Mouse (Mus musculus): ENCODE results near the gene Kncn. TPM values are rescaled to one million over a fixed set of nuclear protein-coding genes. Genes with fewer than 3 reads are reported as not detected.

Gene Kncn
- polyA plus RNA-seq (2015; fragmentation: Nextera tagmentation; extraction: Ambion mirVana), result not detected in 2 replicates

- H3K4me2 ChIP-seq, result no peak within 1 kb of the TSS
- H3K4me1 ChIP-seq, result no peaks in the 10 kb centered on the region
- H3K9ac ChIP-seq, result no peak within 1 kb of the TSS
- 79% methylated on average over 6 of the region's 6 CpGs for WGBS
- no peak within 1 kb of the TSS for H3K4me3 ChIP-seq
- H3K27me3 ChIP-seq, result peaks cover 14% of the 10 kb centered on the region; the same call in 1 of the 2 replicates
- no peaks in the 10 kb centered on the region for H3K36me3 ChIP-seq
- no peak within 1 kb of the TSS for H3K27ac ChIP-seq
- no peaks in the 10 kb centered on the region for H3K9me3 ChIP-seq
- no peak for ATAC-seq (ENCODE audit: insufficient number of reproducible peaks, insufficient read depth, low FRiP score, low TSS enrichment, low read depth)
Observed at GRCm38 (mm10) chr4:115884022-115884421, at the start of gene Kncn. Gene Kncn, plus strand, starts transcription at chr4:115884400.

DNA sequence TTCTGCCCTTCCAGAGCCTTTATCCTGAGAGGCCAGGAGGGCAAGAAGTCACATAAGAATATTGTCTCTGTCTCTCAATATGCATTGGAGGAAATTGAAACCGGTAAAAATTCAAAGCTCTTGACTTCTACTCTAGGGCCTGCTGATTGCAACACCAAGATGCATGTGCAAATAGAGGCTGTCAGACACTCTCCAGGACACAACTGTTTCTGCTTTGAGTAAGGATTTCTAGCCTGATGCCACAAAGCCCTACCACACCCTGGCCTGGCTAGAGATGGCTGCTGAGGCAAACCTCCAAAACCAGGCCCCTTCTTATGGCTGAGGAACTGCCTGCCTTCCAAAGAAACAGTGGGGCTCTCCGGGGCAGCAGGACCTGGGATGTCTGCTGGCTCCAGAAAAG, 48.6 kb upstream of the Kncn start:
- no peak overlapping the region for H3K9ac ChIP-seq
- no peak overlapping the region for H3K4me3 ChIP-seq
- no peak overlapping the region for H3K4me2 ChIP-seq
- 81% methylated on average over 2 of the region's 2 CpGs for WGBS
- peaks cover 34% of the 10 kb centered on the region for H3K36me3 ChIP-seq
- no peak overlapping the region for H3K27ac ChIP-seq
- no peaks in the 10 kb centered on the region for H3K9me3 ChIP-seq
- peaks cover 8% of the 10 kb centered on the region for H3K4me1 ChIP-seq
- 0 out of 2 replicates have a peak, but pooled peaks cover 3% of the 10 kb centered on the region for H3K27me3 ChIP-seq
- no peak for ATAC-seq (ENCODE audit: insufficient number of reproducible peaks, insufficient read depth, low FRiP score, low TSS enrichment, low read depth)

DNA sequence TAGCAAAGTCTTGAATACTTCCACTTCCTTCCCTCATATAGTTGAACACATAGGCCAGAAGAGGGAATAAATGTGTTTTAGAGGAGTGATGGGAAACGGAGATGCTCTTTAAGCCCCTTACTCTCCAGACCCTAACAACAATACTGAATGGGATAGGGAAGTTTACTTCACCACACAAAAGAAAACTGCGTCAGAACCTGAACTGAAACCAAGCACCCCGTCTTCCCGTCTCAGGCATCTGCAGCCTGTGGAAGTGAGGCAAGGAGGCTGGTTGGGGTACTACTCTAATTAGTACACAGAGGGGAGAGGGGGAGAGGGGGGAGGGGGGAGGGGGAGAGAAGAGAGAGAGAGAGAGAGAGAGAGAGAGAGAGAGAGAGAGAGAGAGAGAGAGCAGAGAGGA, 46.0 kb upstream of the Kncn start:
- Histone ChIP-seq H3K4me3 (peak overlapping the region; percentile 71), H3K36me3 (peaks cover 16% of the 10 kb centered on the region), H3K9me3 (no peaks in the 10 kb centered on the region), H3K9ac (no peak overlapping the region), H3K27ac (no peak overlapping the region), H3K27me3 (0 out of 2 replicates have a peak, but pooled peaks cover 3% of the 10 kb centered on the region), H3K4me1 (peaks cover 8% of the 10 kb centered on the region), H3K4me2 (peak overlapping the region; percentile 72)
- no peak for ATAC-seq (ENCODE audit: insufficient number of reproducible peaks, insufficient read depth, low FRiP score, low TSS enrichment, low read depth)
- 75% methylated on average over 4 of the region's 4 CpGs for WGBS

DNA sequence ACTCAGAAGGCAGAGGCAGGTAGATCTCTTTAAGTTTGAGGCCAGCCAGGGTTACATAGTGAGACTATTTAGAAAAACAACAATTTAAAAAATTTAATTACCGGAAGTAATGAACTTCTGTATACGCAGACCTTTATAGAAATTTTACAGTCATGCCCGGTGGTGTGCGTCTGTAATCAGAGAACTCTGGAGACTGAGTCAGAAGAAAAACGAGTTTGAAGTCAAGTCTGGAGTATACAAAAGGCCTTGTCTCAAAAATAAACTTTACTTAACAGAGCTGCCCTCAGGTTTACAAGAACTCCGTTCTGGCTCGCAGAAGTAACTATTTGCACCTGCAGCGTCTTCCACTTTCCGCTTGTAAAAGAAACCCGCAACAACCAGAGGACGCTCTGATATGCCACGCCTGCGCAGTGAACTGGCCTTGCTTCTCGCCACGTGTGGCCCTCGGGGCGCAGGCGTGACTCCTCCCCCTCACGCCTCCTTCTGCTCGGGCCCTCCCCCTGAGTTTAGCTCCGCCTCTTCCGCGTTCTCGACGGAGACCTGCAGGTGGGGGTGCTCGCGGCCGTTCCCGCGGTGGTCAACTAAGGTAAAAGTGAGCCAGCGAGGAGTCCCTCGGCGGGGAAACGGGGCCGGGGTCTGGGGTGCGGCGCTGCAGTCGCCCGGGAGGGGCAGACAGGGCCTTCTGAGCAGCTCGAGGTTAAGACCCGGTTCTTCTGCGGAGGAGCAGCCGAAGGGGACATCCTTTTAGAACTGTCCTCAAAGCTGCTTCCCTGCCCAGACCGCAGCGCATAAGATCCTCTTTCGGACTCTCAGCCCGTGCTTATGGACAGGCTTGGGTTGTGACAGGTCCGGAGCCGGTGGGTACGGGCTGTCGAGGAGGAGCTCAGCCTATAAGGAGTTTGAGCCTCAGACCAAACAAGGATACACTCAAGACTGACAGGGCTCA, 45.2 kb upstream of the Kncn start, which contains the start of gene Mknk1:
Gene Mknk1, plus strand, starts transcription at position 503 of the 946 bp plus-strand sequence.
- H3K36me3 ChIP-seq, result peaks cover 11% of the 10 kb centered on the region
- peak within 1 kb of the TSS; percentile 80 for H3K9ac ChIP-seq
- peak; percentile 89 for ATAC-seq (ENCODE audit: insufficient number of reproducible peaks, insufficient read depth, low FRiP score, low TSS enrichment, low read depth)
- peak within 1 kb of the TSS; percentile 72 for H3K4me2 ChIP-seq
- peak within 1 kb of the TSS; percentile 44; the same call in 1 of the 2 replicates for H3K27ac ChIP-seq
- peak within 1 kb of the TSS; percentile 71 for H3K4me3 ChIP-seq
- H3K4me1 ChIP-seq, result peaks cover 15% of the 10 kb centered on the region
- no peaks in the 10 kb centered on the region for H3K9me3 ChIP-seq
- WGBS, result 3% methylated on average over 51 of the region's 51 CpGs
- H3K27me3 ChIP-seq, result 0 out of 2 replicates have a peak, but pooled peaks cover 3% of the 10 kb centered on the region

GRCm38 (mm10) chr4:115839956-115840355, 44.2 kb upstream of the Kncn start:
- 0 out of 2 replicates have a peak, but pooled peaks cover 3% of the 10 kb centered on the region for H3K27me3 ChIP-seq
- no peaks in the 10 kb centered on the region for H3K9me3 ChIP-seq
- H3K4me3 ChIP-seq, result peak overlapping the region; percentile 71
- 41% methylated on average over 4 of the region's 4 CpGs for WGBS
- peak overlapping the region; percentile 72 for H3K4me2 ChIP-seq
- H3K9ac ChIP-seq, result no peak overlapping the region
- ATAC-seq (ENCODE audit: insufficient number of reproducible peaks, insufficient read depth, low FRiP score, low TSS enrichment, low read depth), result no peak
- peaks cover 7% of the 10 kb centered on the region for H3K36me3 ChIP-seq
- no peak overlapping the region for H3K27ac ChIP-seq
- H3K4me1 ChIP-seq, result peaks cover 16% of the 10 kb centered on the region

- Histone ChIP-seq H3K4me1 (peaks cover 16% of the 10 kb centered on the region), H3K27ac (no peak overlapping the region), H3K9ac (no peak overlapping the region), H3K9me3 (no peaks in the 10 kb centered on the region), H3K27me3 (0 out of 2 replicates have a peak, but pooled peaks cover 3% of the 10 kb centered on the region), H3K36me3 (no peaks in the 10 kb centered on the region; the same call in 1 of the 2 replicates), H3K4me2 (no peak overlapping the region), H3K4me3 (no peak overlapping the region)
- no peak for ATAC-seq (ENCODE audit: insufficient number of reproducible peaks, insufficient read depth, low FRiP score, low TSS enrichment, low read depth)
- 92% methylated on average over 4 of the region's 4 CpGs for WGBS
Observed at GRCm38 (mm10) chr4:115840842-115841241, 43.4 kb upstream of the Kncn start.

GRCm38 (mm10) chr4:115846656-115847055, 37.5 kb upstream of the Kncn start:
- no peaks in the 10 kb centered on the region for H3K9me3 ChIP-seq
- H3K9ac ChIP-seq, result no peak overlapping the region
- no peak overlapping the region for H3K4me3 ChIP-seq
- no peak for ATAC-seq (ENCODE audit: insufficient number of reproducible peaks, insufficient read depth, low FRiP score, low TSS enrichment, low read depth)
- peaks cover 32% of the 10 kb centered on the region for H3K36me3 ChIP-seq
- H3K27me3 ChIP-seq, result no peaks in the 10 kb centered on the region
- WGBS, result 45% methylated on average over 2 of the region's 2 CpGs
- H3K27ac ChIP-seq, result no peak overlapping the region
- no peak overlapping the region for H3K4me2 ChIP-seq
- peaks cover 8% of the 10 kb centered on the region for H3K4me1 ChIP-seq

DNA sequence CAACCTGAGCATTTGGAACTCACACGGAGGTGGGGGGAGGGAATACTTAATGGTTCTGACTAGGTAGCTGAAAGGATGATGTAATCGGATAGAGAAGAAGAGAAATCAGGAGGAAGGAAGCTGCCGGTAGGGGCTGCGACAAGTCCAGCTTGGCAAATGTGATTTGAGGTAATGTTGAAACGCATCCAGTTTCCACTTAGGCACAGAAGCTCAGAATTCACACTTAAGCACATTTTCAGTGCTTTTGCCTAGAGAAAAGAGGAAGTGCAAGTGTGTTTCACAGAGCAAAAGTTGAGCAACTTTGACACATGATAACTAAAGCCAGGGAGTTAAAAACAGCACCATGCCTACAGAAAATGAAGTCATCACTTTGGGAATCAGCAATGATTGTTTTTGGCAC, 36.8 kb upstream of the Kncn start:
- H3K4me3 ChIP-seq, result no peak overlapping the region
- WGBS, result 45% methylated on average over 5 of the region's 5 CpGs
- ATAC-seq (ENCODE audit: insufficient number of reproducible peaks, insufficient read depth, low FRiP score, low TSS enrichment, low read depth), result no peak
- H3K27ac ChIP-seq, result no peak overlapping the region
- no peaks in the 10 kb centered on the region for H3K27me3 ChIP-seq
- peaks cover 39% of the 10 kb centered on the region for H3K36me3 ChIP-seq
- H3K9me3 ChIP-seq, result no peaks in the 10 kb centered on the region
- H3K4me2 ChIP-seq, result no peak overlapping the region
- peaks cover 8% of the 10 kb centered on the region for H3K4me1 ChIP-seq
- H3K9ac ChIP-seq, result no peak overlapping the region

GRCm38 (mm10) chr4:115848083-115848482, 36.1 kb upstream of the Kncn start:
- H3K4me1 ChIP-seq, result peaks cover 8% of the 10 kb centered on the region
- H3K9me3 ChIP-seq, result no peaks in the 10 kb centered on the region
- no peak overlapping the region for H3K9ac ChIP-seq
- H3K36me3 ChIP-seq, result peaks cover 44% of the 10 kb centered on the region
- no peak for ATAC-seq (ENCODE audit: insufficient number of reproducible peaks, insufficient read depth, low FRiP score, low TSS enrichment, low read depth)
- no peak overlapping the region for H3K27ac ChIP-seq
- no peaks in the 10 kb centered on the region for H3K27me3 ChIP-seq
- 90% methylated on average over 1 of the region's 1 CpGs for WGBS
- no peak overlapping the region for H3K4me2 ChIP-seq
- H3K4me3 ChIP-seq, result no peak overlapping the region

- Histone ChIP-seq H3K4me2 (no peak overlapping the region), H3K27ac (no peak overlapping the region), H3K9me3 (no peaks in the 10 kb centered on the region), H3K27me3 (no peaks in the 10 kb centered on the region), H3K4me3 (no peak overlapping the region), H3K4me1 (peaks cover 3% of the 10 kb centered on the region), H3K9ac (no peak overlapping the region), H3K36me3 (peaks cover 44% of the 10 kb centered on the region)
- 71% methylated on average over 8 of the region's 8 CpGs for WGBS
- no peak for ATAC-seq (ENCODE audit: insufficient number of reproducible peaks, insufficient read depth, low FRiP score, low TSS enrichment, low read depth)
Observed at GRCm38 (mm10) chr4:115848990-115849677, 35.1 kb upstream of the Kncn start.

- no peak overlapping the region for H3K9ac ChIP-seq
- peaks cover 44% of the 10 kb centered on the region for H3K36me3 ChIP-seq
- H3K9me3 ChIP-seq, result no peaks in the 10 kb centered on the region
- H3K4me1 ChIP-seq, result peaks cover 13% of the 10 kb centered on the region
- 65% methylated on average over 2 of the region's 2 CpGs for WGBS
- H3K4me2 ChIP-seq, result no peak overlapping the region
- no peaks in the 10 kb centered on the region for H3K27me3 ChIP-seq
- no peak overlapping the region for H3K4me3 ChIP-seq
- no peak for ATAC-seq (ENCODE audit: insufficient number of reproducible peaks, insufficient read depth, low FRiP score, low TSS enrichment, low read depth)
- no peak overlapping the region for H3K27ac ChIP-seq
Observed at GRCm38 (mm10) chr4:115850111-115850510, 34.1 kb upstream of the Kncn start.

All from embryonic facial prominence, embryonic 13.5 days (tissue).